Mouse (Mus musculus) ES-E14 (cell line): ENCODE measurements around the gene Fes.

Source experiments
- CHD2 ChIP-seq: IDR thresholded peaks from 2 replicates; pipeline ENCODE4 v1.6.1; 2014; ENCODE audit warnings: mild to moderate bottlenecking, low read depth, low read length, inconsistent platforms
- ZNF384 ChIP-seq: IDR thresholded peaks from 2 replicates; pipeline ENCODE4 v1.6.1; 2012; ENCODE audit warnings: low read depth, low read length, inconsistent platforms

GRCm38 (mm10) chr7:80342858-80343257 lies 44.9 kb downstream of the Fes start, which contains the start of gene Hddc3:
- TF ChIP-seq CHD2 (no peak), ZNF384 (no peak)
